Mouse (Mus musculus) heart, embryonic 15.5 days (tissue): ENCODE measurements around the gene Cideb. TPM values are rescaled to one million over a fixed set of nuclear protein-coding genes. Genes with fewer than 3 reads are reported as not detected.

Experiments
- ATAC-seq: fragments of 200-750 bp; cut with Nextera tagmentation; replicated peaks from 2 replicates; pipeline ENCODE4 v1.8.0; 2017; ENCODE audit warnings: low read depth, moderate TSS enrichment; ENCODE audit not compliant: insufficient number of reproducible peaks, insufficient read depth, low FRiP score
- H3K27ac ChIP-seq: fragments of 300-500 bp; sonication (generic); 2 replicates; pipeline ENCODE4 v1.5.1; 2015; ENCODE audit warnings: mild to moderate bottlenecking, inconsistent platforms
- H3K27me3 ChIP-seq: fragments of 300-500 bp; sonication (generic); 2 replicates; pipeline ENCODE4 v1.6.1; 2015; ENCODE audit warnings: inconsistent platforms
- H3K36me3 ChIP-seq: fragments of 300-500 bp; sonication (generic); 2 replicates; pipeline ENCODE4 v1.6.1; 2015; ENCODE audit warnings: mild to moderate bottlenecking, inconsistent platforms
- H3K4me1 ChIP-seq: fragments of 300-500 bp; sonication (generic); replicated peaks from 2 replicates; pipeline ENCODE4 v1.6.1; 2015; ENCODE audit warnings: inconsistent platforms
- H3K4me2 ChIP-seq: fragments of 300-500 bp; sonication (generic); 2 replicates; pipeline ENCODE4 v1.6.1; 2015; ENCODE audit warnings: inconsistent platforms, mild to moderate bottlenecking, moderate library complexity
- H3K4me3 ChIP-seq: fragments of 300-500 bp; sonication (generic); 2 replicates; pipeline ENCODE4 v1.5.1; 2015; ENCODE audit warnings: mild to moderate bottlenecking, inconsistent platforms
- H3K9ac ChIP-seq: fragments of 300-500 bp; sonication (generic); 2 replicates; pipeline ENCODE4 v1.6.1; 2015; ENCODE audit warnings: mild to moderate bottlenecking, inconsistent platforms
- H3K9me3 ChIP-seq: fragments of 300-500 bp; sonication (generic); replicated peaks from 2 replicates; pipeline ENCODE4 v1.6.1; 2016; ENCODE audit warnings: inconsistent platforms
- WGBS: fragments of 180-500 bp; shearing (Covaris S2); methylation state at CpG from one replicate; pipeline ENCODE4 v1.1.7; 2015; ENCODE audit warnings: mixed read lengths; 5-methylcytosine and 5-hydroxymethylcytosine counted together
- polyA plus RNA-seq: library from polyadenylated mRNA; unstranded; fragments of >200 nt; fragmentation: Nextera tagmentation; extraction: Ambion mirVana; gene quantifications from 2 replicates; pipeline ENCODE4 v1.2.1, GENCODE M21; 2015

The Cideb gene
- polyA plus RNA-seq, 1 experiment from 2014 or later, result 1.2 TPM

GRCm38 (mm10) chr14:55781310-55781709 is 23.1 kb upstream of the Cideb start:
- Histone ChIP-seq H3K4me1 (peaks cover 43% of the 10 kb centered on the region), H3K9ac (no peak overlapping the region), H3K36me3 (no peaks in the 10 kb centered on the region)

DNA sequence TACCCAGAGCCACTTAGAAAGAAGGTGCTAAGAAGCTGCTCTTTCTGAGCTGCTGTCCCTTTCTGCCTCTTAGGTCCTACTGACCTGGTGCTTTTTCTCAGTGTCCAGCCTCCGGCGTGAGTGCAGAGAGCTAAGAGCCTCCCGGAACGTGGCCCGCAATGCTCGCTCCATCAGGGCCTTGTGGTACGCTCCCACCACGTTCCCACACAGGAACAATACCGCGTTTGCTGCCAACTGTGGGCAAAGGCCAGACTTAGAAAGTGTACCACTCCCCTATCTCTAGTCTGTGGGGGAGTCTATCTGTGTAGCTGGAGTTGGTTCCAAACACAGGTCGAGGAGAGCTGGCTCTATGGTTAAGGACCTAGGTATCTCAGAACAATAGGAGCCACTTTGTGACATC is 22.5 kb upstream of the Cideb start:
- ATAC-seq, result no peak
- Histone ChIP-seq H3K4me1 (peaks cover 43% of the 10 kb centered on the region), H3K4me3 (no peak overlapping the region)

More at GRCm38 (mm10) chr14:55781310-55781709, 23.1 kb upstream of the Cideb start:
- Histone ChIP-seq H3K9me3 (no peaks in the 10 kb centered on the region), H3K27ac (0 out of 2 replicates have a peak overlapping the region, but pooled peaks have one; percentile 21), H3K27me3 (peaks cover 47% of the 10 kb centered on the region), H3K4me2 (peak overlapping the region; percentile 71), H3K4me3 (peak overlapping the region; percentile 31)
- ATAC-seq, result 0 out of 2 replicates have a peak, but pooled peaks have one; percentile 40
- WGBS, result 15% methylated on average over 14 of the region's 14 CpGs

DNA sequence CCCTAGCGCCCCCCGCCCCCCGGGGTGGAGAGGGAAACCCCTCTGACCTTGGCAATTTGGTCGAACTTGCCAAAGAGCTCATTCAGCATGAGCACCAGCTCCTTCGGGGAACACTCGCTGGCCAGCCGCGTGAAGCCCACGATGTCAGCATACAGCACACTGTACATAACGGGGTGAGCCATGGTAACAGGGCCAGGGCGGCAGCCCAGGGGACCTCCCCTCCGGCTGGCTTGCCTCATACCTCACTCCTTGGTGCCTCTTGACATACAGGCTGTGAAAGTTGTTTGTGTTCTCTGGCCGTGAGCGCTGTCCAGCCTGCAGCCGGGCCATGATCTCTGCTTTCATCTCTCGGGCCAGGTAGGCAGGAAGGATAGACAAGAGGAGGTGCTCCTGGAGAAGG is 21.4 kb upstream of the Cideb start:
- H3K9me3 ChIP-seq, result no peaks in the 10 kb centered on the region
- no peak overlapping the region for H3K4me2 ChIP-seq
- no peak overlapping the region for H3K4me3 ChIP-seq
- peaks cover 42% of the 10 kb centered on the region for H3K4me1 ChIP-seq
- 49% methylated on average over 16 of the region's 16 CpGs for WGBS
- H3K27me3 ChIP-seq, result peaks cover 34% of the 10 kb centered on the region
- no peak for ATAC-seq
- no peak overlapping the region for H3K9ac ChIP-seq
- no peaks in the 10 kb centered on the region for H3K36me3 ChIP-seq
- no peak overlapping the region for H3K27ac ChIP-seq

More for the DNA sequence above, 22.5 kb upstream of the Cideb start:
- Histone ChIP-seq H3K36me3 (no peaks in the 10 kb centered on the region), H3K9ac (no peak overlapping the region), H3K27me3 (peaks cover 42% of the 10 kb centered on the region), H3K27ac (no peak overlapping the region), H3K4me2 (no peak overlapping the region), H3K9me3 (no peaks in the 10 kb centered on the region)
- WGBS, result 73% methylated on average over 11 of the region's 11 CpGs

- Histone ChIP-seq H3K4me2 (no peak overlapping the region), H3K4me3 (no peak overlapping the region), H3K27ac (no peak overlapping the region), H3K27me3 (peaks cover 24% of the 10 kb centered on the region), H3K9ac (no peak overlapping the region), H3K4me1 (peaks cover 34% of the 10 kb centered on the region), H3K9me3 (no peaks in the 10 kb centered on the region), H3K36me3 (no peaks in the 10 kb centered on the region)
- no peak for ATAC-seq
- WGBS, result 85% methylated on average over 15 of the region's 15 CpGs
Measured at GRCm38 (mm10) chr14:55778686-55779085, 20.4 kb upstream of the Cideb start.

GRCm38 (mm10) chr14:55777806-55778205 is 19.5 kb upstream of the Cideb start:
- no peaks in the 10 kb centered on the region for H3K9me3 ChIP-seq
- H3K27ac ChIP-seq, result no peak overlapping the region
- no peak overlapping the region for H3K4me3 ChIP-seq
- H3K4me2 ChIP-seq, result no peak overlapping the region
- H3K9ac ChIP-seq, result no peak overlapping the region
- H3K27me3 ChIP-seq, result peaks cover 17% of the 10 kb centered on the region
- 84% methylated on average over 11 of the region's 11 CpGs for WGBS
- peaks cover 26% of the 10 kb centered on the region for H3K4me1 ChIP-seq
- H3K36me3 ChIP-seq, result no peaks in the 10 kb centered on the region
- no peak for ATAC-seq

DNA sequence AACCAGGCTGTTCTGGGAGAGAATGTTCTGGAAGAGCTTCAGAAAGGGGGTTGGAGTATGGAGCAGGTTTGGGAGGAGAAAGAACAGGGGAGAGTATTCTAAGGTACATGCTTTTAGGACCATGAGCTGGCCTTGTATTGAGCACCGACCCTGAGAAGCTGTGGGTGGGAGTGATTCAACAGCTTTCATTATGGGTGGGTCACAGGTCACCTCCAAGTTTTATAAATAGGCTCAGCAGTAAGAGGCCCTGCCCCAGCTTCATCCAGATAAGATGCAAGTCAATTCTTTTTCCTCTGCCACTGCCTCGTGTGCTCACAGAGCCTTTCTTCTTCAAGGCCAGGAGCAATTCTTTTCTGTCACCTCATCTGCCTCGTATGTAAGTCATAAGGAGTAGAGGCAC is 18.9 kb upstream of the Cideb start:
- no peak overlapping the region for H3K9ac ChIP-seq
- H3K4me2 ChIP-seq, result no peak overlapping the region
- H3K27me3 ChIP-seq, result peaks cover 11% of the 10 kb centered on the region
- no peak overlapping the region for H3K27ac ChIP-seq
- no peak for ATAC-seq
- 30% methylated on average over 3 of the region's 3 CpGs for WGBS
- no peak overlapping the region for H3K4me3 ChIP-seq
- no peaks in the 10 kb centered on the region for H3K9me3 ChIP-seq
- H3K4me1 ChIP-seq, result peaks cover 20% of the 10 kb centered on the region
- H3K36me3 ChIP-seq, result no peaks in the 10 kb centered on the region

- H3K27ac ChIP-seq, result no peak overlapping the region
- 58% methylated on average over 7 of the region's 7 CpGs for WGBS
Measured at GRCm38 (mm10) chr14:55776711-55777110, 18.5 kb upstream of the Cideb start.

GRCm38 (mm10) chr14:55769087-55769703 is 10.9 kb upstream of the Cideb start:
- no peak for ATAC-seq
- no peak overlapping the region for H3K9ac ChIP-seq
- no peaks in the 10 kb centered on the region for H3K9me3 ChIP-seq
- peaks cover 36% of the 10 kb centered on the region for H3K27me3 ChIP-seq
- no peak overlapping the region for H3K4me2 ChIP-seq
- WGBS, result 71% methylated on average over 16 of the region's 16 CpGs
- H3K27ac ChIP-seq, result no peak overlapping the region
- peaks cover 11% of the 10 kb centered on the region for H3K4me1 ChIP-seq
- no peak overlapping the region for H3K4me3 ChIP-seq
- no peaks in the 10 kb centered on the region for H3K36me3 ChIP-seq

More at GRCm38 (mm10) chr14:55776711-55777110, 18.5 kb upstream of the Cideb start:
- Histone ChIP-seq H3K4me1 (peaks cover 17% of the 10 kb centered on the region), H3K4me3 (no peak overlapping the region), H3K36me3 (no peaks in the 10 kb centered on the region), H3K9ac (no peak overlapping the region), H3K9me3 (no peaks in the 10 kb centered on the region), H3K4me2 (no peak overlapping the region), H3K27me3 (peaks cover 6% of the 10 kb centered on the region)
- no peak for ATAC-seq

DNA sequence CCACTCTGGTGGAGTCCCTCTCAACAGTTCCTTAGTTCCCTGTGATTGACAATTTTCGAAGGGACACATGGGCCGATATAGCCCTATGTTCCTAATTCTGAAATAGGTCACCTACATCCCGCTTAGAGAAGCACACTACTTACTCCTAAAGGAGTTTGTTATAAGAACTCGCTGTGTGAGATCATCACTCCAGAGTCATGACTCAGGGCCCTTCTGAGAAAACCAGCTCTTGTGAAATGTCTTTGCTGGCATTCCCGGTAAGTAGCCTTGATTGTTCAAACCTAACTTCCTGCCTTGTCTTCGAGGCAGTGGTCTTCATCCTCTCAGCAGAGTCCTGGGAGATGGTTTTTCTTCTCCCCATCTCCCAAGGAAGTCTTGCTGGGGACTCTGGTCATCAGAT is 10.3 kb upstream of the Cideb start:
- Histone ChIP-seq H3K27me3 (peaks cover 36% of the 10 kb centered on the region), H3K4me3 (no peak overlapping the region), H3K9me3 (no peaks in the 10 kb centered on the region), H3K36me3 (no peaks in the 10 kb centered on the region), H3K4me1 (peaks cover 12% of the 10 kb centered on the region), H3K4me2 (no peak overlapping the region; the same call in 1 of the 2 replicates), H3K9ac (no peak overlapping the region), H3K27ac (no peak overlapping the region)
- ATAC-seq, result no peak
- 80% methylated on average over 6 of the region's 6 CpGs for whole genome bisulfite sequencing

GRCm38 (mm10) chr14:55767519-55768414 is 9.5 kb upstream of the Cideb start:
- ATAC-seq, result peak; percentile 41; the same call in 1 of the 2 replicates
- Histone ChIP-seq H3K9ac (peak overlapping the region; percentile 59), H3K4me1 (peaks cover 20% of the 10 kb centered on the region), H3K27me3 (peaks cover 36% of the 10 kb centered on the region), H3K36me3 (no peaks in the 10 kb centered on the region), H3K4me3 (peak overlapping the region; percentile 49), H3K9me3 (no peaks in the 10 kb centered on the region), H3K27ac (no peak overlapping the region), H3K4me2 (peak overlapping the region; percentile 82)
- 11% methylated on average over 52 of the region's 52 CpGs for WGBS

DNA sequence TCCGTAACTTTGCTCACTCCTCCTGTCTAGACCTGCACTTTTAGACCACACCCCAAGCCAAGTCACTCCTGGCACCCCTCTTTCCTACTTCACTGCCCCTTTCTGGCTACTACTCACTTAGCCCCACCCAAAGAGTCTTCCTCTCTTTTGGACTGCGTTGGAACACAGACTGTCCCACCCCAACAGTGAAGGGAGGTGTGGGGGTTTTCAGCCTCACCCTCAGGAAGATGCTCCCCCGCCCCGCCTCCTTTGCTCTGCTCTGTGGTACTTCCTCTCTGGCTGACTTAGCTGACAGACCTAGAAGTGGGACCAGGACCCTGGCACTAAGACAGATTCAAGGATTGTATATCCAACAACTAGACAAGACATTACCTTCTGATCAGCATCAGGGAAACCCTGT is 7.4 kb upstream of the Cideb start, which contains the start of gene Ltb4r1:
TSS of gene Ltb4r1 (plus strand) at position 267 of the 400 bp plus-strand sequence.
- H3K9ac ChIP-seq, result no peak within 1 kb of the TSS
- H3K27ac ChIP-seq, result no peak within 1 kb of the TSS
- 73% methylated on average over 4 of the region's 4 CpGs for WGBS
- H3K9me3 ChIP-seq, result no peaks in the 10 kb centered on the region
- H3K4me3 ChIP-seq, result no peak within 1 kb of the TSS
- no peak within 1 kb of the TSS for H3K4me2 ChIP-seq
- ATAC-seq, result no peak
- H3K36me3 ChIP-seq, result no peaks in the 10 kb centered on the region
- peaks cover 35% of the 10 kb centered on the region for H3K4me1 ChIP-seq
- H3K27me3 ChIP-seq, result peaks cover 44% of the 10 kb centered on the region
